Mouse (Mus musculus) urinary bladder, postnatal 4 days (tissue): ENCODE data around the gene Evx2.
A peak's percentile ranks its signal among the peaks of the same experiment; 100 is the strongest.

Experiments
- DNase-seq, 2 experiments: peaks; one replicate each; pipeline ENCODE4 v3.0.0; 2021 to 2022; ENCODE audit warnings: low spot score in 2 of 2

The Evx2 gene

DNA sequence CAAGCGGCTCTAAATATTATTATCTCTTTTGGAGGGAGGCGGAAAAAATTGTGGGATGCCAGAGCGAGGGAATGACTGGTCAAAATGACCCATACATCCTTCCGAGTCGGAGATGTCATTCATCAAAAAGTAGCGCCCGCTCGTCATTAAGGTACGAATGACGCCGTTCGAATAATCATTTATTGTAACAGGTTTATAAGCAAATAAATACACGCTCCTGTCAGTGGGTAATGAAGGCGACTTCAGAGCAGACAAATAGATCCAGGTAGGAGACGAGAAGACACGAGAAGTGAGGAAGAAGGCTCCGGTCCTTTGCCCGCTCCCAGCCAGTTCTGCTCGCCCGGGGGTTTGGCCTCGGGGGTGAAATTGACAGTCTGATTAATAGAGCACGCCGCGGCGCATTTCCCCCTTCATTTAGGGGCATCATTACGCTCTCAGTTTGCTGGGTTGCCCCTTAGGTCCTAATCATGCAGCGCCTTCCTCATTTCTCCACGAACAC, at the start of gene Evx2:
Evx2 (minus strand) TSS at position 51 of the 499 bp plus-strand sequence.
- DNase-seq = no peak

DNA sequence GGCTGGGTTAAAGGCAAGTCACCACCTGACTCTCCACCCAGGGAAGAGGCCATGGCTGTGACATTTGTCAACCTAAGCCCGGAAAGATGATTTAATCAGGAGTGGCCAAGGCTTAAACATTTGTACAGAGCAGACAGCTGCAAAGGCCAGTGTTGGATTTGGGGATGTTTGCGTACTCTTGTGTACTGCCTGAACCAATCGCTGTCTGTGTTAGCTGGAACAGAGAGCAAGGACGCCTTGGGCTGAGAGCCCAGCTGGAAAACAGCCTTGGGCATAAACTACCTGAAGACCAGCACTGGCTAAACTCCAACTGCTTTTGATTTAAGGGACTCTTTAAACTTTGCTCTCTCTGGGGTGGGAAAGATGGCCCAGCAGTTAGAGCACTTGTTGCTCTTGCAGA, 49.3 kb upstream of the Evx2 start:
- DNase-seq = no peak

DNA sequence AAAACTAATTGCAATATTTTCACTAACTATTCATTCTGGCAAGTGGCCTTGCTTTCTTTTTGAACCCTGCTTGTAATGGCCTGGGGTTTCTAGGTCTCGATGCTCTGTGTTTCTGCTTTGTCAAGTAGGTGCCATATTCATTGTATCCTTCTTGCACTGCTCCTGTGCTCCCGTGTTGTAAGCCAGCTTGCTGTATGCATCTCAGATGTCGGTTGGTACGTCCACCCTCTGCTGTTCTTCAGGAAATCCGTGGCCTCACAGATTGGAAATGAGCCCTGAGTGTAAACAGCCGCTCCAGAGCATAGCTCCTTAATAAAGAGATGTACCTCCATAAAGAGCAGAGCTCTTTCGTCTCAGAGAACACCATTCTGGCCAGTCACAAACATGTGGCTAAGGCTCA, 48.2 kb upstream of the Evx2 start:
- no peak for DNase-seq

DNA sequence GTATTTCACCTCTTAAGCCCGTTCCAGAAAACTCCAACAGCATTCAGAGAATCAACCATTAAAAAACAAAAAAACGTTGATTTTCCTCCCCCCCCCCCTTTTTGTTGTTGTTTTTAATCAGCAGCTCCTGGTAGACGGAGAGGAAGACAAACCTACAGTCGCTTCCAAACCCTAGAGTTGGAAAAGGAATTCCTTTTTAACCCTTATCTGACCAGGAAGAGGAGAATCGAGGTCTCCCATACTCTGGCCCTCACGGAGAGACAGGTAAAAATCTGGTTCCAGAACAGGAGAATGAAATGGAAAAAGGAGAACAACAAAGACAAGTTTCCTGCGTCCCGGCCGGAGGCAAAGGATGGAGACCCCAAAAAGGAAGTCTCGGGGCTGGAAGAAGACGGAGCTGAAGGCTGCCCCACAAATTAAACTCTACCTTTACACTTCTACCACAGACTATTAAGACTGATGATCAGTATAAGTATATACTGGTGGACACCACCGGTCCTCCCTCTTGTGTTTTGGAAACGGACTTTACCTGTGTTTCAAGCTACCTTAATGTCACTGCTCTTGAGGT, 47.1 kb upstream of the Evx2 start:
- DNase-seq = no peak

- DNase-seq = peak in 1 of 2 experiments; percentile 79
These were observed 46.2 kb upstream of the Evx2 start for GRCm38 (mm10) chr2:74705467-74706089.

GRCm38 (mm10) chr2:74704999-74705466, 45.7 kb upstream of the Evx2 start:
- no peak for DNase-seq

GRCm38 (mm10) chr2:74704393-74704998, 45.1 kb upstream of the Evx2 start, which contains the start of gene Hoxd8:
Hoxd8 (plus strand) TSS chr2:74704615.
- DNase-seq = peak; percentile 86 to 87

DNA sequence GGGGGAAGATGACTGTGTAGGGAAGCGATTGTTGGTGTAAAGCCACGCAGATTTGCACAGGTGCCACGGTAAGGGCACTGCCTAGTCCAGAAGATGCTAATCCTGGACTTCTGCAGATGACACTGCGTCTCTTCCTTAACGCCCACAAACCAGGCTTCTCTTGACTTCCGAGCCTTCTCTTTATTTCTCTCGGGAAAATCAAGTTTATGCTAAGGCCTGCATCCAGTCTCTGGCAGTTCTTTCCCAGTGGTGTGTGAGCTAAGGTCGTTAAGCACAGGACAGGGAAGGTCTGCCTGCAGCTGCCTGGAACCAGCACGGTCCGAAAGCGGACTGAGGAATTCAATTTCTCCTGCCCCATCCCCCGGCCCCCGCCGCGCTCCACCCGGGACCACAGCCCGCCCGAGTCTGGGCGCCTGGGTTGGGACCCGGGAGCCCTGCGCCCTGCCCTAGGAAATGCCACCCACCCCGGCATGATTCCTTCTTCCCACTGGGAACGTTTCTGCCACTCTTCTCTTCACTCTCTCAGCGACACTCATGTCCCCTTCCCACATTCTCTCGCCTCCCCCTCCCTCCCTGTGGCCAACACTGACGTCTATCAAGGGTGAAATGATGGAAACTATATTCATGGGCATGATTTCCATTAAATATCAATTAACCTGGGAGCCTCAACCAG, 44.5 kb upstream of the Evx2 start:
- no peak for DNase-seq

DNA sequence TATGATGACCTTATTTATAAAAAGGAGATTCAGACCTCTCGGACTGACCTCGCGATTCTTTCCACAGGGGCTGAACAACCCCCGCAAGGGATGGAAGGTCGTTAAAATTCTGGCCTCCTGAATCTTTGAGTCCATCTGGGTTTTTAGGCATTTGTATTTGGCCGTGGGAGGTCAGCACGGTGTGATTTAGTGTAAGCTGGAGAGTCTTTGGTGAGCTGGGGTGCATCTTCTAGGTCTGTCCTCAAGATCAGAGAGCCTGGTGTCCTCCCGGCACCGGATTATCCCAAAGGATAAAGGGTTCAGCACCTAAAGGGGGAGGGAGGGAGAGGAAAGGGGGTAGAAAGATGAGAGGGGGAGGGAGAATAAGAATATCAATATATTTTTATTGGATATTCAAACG, 44.0 kb upstream of the Evx2 start:
- DNase-seq = no peak

GRCm38 (mm10) chr2:74702820-74703219, 43.5 kb upstream of the Evx2 start:
- DNase-seq = no peak

- peak in 1 of 2 experiments; percentile 85 for DNase-seq
These were observed 42.8 kb upstream of the Evx2 start for GRCm38 (mm10) chr2:74701949-74702819.

DNA sequence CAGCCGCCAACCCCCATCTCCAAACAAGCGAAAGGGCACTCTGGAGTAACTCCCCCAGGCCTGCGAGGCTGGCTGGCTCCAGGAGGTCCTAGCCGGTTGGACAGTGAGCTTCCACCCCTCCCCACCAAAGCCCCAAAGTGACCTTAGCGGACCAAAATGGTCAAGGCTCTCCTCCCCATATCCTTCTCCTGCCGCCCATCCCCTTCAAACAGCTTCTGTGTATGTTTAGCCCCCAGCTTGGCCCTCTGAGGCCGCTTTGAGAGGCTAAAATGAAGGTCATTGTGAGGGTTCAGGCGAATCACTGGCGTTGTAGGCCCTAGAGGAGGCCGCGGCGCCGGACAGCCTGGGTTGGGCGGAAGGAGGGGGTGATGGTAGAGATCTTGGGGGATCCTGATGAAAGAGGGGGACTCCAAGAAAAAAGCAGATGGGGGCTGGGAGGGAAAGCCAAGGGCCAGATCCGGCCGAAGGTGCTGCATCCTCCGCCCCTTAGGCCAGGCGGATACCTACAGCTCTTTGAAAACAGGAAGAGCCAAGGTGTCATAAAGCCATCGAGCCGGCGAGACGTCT, 41.3 kb upstream of the Evx2 start:
- DNase-seq = peak in 1 of 2 experiments; percentile 27

DNA sequence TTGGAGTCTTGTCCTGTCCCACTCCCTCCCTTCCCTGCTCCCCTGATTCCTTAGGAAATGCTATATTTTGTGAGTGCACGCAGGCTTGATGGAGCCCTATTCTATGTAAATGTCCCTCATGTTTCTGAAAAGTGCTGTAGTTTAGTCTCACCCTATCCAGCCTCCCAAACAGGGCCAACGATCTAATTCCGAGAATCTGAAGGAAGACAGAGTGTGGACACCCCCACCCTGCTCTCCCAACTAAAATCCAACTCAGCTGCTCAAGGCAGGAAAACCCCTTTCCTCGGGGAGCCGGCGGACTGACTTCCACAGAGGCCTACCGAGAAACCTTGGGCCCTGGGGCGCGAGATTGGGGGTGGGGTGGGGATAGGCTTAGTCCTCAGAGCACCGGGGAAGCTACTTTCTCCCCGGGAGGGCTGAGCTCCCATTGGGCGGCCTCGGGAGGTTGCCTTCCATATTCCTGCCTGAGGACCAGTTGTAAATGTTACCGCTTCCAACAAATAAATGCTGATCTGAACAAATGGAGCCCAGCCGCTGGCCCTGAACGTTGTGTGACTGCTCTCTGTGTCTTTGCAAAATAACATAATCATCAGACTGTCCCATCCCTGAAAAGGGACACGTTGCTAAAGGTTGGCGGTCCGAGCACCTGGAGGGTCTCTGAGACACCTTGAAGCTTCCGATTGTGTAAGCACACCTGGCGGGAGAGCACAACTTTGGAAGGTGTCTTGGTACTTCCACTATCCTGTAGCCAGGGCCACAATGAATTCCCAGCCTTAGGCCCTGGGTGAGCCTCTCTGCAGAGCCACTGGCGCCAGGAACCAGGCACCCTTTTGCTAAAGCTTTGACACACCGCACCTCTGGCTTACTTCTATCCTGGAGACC, 40.5 kb upstream of the Evx2 start:
- peak in 1 of 2 experiments; percentile 27 for DNase-seq

- no peak for DNase-seq
These were observed 39.7 kb upstream of the Evx2 start for GRCm38 (mm10) chr2:74699053-74699430.

DNA sequence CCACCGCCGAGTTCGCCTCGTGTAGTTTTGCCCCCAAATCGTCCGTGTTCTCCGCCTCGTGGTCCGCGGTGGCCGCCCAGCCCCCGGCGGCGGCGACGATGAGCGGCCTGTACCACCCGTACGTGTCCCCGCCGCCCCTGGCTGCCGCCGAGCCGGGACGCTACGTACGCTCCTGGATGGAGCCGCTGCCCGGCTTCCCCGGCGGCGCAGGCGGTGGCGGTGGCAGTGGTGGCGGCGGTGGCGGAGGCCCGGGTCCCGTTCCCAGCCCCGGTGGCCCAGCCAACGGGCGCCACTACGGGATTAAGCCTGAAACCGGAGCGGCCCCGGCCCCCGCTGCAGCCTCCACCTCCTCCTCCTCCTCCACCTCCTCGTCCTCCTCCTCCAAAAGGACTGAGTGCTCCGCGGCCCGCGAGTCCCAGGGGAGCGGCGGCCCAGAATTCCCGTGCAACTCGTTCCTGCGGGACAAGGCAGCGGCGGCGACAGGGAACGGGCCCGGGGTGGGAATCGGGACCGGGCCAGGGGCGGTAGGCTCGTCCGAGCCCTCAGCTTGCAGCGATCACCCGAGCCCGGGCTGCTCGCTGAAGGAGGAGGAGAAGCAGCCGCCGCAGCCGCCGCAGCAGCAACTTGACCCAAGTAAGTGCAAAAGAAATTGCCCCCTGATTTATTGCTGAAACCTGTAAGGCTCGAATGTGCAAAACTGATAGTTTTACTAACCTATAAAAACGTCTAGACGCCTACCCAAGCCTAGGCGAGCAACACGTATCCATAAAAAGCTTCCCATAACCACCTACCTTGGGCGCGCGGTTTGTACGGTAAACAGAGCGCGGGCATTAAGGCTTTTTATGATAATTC, 39.1 kb upstream of the Evx2 start:
- peak in 1 of 2 experiments; percentile 42 for DNase-seq

DNA sequence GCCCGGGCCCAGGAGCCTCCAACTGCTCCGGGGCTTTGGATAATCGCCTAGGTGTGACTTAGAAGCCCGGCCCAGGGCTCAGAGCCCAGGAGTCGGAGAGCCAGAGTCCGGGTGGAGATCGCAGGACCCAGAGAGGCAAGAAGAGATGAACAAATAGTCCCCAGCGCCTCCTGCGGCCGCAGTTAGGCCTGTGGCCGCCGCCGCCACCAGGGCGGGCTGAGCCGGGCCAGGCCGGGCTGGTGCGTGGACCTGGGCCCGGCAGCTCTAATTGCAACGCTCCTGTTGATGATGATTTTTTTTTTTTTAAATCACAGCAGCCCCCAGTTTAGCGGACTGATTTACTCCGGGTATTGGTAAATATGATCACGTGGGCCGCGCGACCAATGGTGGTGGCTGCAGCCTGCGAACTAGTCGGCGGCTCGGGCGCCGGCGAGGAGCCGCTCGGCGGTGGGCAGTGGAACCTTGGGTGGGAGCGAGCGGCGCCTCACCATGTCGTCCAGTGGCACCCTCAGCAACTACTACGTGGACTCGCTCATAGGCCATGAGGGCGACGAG, 38.3 kb upstream of the Evx2 start, which contains the start of gene Hoxd9:
Hoxd9 (plus strand) TSS at position 161 of the 555 bp plus-strand sequence.
- DNase-seq = peak in 1 of 2 experiments; percentile 74

DNA sequence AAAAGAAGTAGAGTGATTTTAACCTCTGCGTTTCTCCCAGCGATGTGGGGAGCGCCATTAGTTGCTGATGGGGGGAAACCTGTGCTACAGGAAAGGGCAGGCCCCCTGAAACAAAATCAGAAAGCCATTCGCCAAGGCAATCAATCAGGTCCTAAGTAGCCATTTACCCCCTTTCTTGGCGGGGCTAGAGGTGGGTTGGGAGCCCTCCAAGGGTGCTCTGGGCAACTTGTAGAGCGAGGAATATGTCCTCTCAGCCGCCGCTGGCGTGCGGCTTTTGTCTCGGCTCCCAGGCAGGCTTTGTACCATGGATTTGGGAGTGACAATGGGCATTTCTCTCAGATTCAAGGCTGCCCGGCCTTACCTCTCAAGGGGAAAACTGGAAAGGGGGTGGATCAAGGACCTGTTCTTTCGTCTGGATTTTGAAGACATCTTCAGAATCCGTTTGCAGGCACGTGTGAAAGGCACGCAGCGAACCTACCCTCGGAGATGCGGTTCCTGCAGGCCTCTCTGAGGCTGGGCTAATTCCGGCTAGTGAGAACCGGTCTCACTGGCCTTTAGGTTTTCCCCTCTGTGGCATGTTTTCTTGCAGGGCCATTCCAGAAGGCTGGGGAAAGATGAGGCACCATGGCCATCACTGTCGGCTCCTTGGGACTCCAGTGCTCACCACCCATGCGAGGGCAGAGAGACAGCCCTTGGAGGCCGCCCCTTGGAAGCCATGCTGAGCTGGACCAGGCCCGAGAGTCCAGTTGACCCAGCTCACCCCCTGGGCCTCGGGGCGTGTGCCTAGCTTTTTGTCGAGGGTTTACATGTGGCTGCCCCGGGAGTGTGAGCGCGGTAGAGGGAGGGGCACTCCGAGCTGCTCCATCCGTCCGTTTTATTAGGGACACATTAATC, 37.3 kb upstream of the Evx2 start:
- peak in 1 of 2 experiments; percentile 18 for DNase-seq
